Mouse (Mus musculus): Measurements from ENCODE around the gene Msln. TPM values are rescaled to one million over a fixed set of nuclear protein-coding genes. Genes with fewer than 3 reads are reported as not detected.

Msln gene
- total RNA-seq (2022): 10 to 100 TPM in 3 of 4 experiments, 1 to 10 TPM in 1; 9.8 to 20.9 (median 17.6) TPM

- no peak for DNase-seq (ENCODE audit: low spot score)
These were observed at the start of gene Msln for GRCm38 (mm10) chr17:25754241-25754640. Gene Msln (minus strand): TSS chr17:25754378.

GRCm38 (mm10) chr17:25802825-25803517, 48.8 kb upstream of the Msln start:
- DNase-seq (ENCODE audit: low spot score): peak; percentile 47

DNA sequence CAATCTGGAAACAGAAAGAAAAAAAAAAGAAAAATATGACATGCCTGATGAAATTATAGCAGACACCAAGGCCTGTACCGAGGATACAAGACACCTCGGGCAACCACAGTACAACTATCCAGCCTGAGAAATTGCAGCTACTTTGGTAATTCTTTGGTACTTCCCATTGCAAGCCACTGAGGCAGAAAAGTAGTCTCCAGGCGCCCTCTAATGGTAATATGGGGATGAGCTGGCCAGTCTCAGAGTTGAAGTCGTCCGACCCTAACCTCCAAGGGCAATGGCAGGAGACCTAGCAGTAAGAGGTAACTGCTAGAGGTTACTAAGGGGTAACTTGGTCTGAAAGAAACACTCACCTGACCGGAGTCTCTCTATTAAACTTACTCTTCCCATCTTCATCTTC, 46.9 kb upstream of the Msln start:
- DNase-seq (ENCODE audit: low spot score): peak; percentile 75

DNA sequence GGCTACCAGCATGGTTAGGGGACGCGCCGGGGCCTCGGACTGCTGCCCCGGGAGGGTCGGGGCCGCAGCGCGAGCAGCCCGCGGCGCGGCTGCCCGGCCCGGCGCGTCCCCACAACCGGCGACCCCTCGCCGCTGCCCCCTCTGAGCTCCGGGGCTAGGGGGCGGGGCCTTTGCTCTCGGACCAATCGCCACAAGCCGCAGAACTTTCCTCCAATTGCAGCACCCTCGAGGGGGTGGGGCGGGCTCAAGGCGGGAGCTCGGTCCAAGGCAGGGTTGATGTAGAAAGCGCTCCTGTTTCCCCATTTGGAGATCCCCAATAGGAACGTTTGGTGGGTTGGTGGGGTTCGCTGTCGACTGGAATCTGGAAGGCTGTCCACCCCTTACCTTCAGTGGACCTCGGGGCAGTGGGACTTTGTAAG, 42.8 kb upstream of the Msln start, which contains the start of gene Metrn:
Gene Metrn, minus strand, starts transcription at position 186 of the 419 bp plus-strand sequence.
- peak; percentile 89 for DNase-seq (ENCODE audit: low spot score)

GRCm38 (mm10) chr17:25796211-25796771, 42.1 kb upstream of the Msln start:
- DNase-seq (ENCODE audit: low spot score): no peak

DNA sequence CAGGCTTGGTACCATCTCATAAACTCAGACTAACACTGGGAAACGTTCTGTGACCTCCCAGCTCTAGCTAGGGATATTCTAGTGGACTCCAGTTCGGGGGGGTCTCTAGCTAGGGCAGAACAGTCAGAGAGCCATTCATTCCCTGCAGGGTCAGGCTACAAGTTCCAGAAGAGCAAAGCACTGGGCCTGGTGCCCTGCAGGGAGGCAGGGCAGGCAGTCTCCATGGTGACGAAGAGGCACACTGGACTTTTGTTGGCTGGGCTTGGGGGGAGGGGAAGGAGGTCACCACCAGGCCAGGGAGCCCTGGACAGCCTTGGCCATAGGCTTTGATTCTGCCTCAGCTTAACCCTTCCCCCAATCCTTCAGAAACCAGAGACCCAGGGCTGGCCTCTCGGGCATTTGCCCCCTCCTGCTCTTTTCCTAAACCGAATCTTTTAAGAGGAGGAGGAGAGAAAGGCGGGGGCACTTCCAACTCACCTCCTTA, 41.5 kb upstream of the Msln start, which contains the start of gene AC134908.4:
Gene AC134908.4, minus strand, starts transcription at position 51 of the 484 bp plus-strand sequence.
- DNase-seq (ENCODE audit: low spot score): no peak

DNA sequence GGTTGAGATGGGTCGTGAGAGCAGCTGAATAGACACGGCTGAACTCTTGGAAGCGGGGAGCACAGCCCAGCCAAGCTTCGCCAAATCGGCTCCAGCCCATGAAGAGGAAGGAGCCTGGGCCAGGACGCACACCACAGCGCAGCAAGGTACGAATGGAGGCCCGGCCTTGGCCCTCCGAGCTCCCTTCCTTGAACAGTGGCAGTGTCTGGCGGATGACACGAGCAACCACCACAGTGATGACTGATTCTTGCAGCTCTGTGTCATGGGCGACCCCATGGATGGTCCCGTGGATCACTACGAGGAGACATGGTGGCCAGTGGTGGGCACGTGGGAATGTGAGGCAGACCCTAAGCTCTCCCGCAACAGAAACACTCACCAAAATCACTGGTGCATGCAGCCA, 40.8 kb upstream of the Msln start:
- no peak for DNase-seq (ENCODE audit: low spot score)

GRCm38 (mm10) chr17:25794197-25794596, 40.0 kb upstream of the Msln start:
- DNase-seq (ENCODE audit: low spot score): no peak

- DNase-seq (ENCODE audit: low spot score): peak; percentile 83
These were observed 38.4 kb upstream of the Msln start, which contains the start of gene Fam173a for GRCm38 (mm10) chr17:25792615-25793014. Gene Fam173a (minus strand): TSS chr17:25792901.

DNA sequence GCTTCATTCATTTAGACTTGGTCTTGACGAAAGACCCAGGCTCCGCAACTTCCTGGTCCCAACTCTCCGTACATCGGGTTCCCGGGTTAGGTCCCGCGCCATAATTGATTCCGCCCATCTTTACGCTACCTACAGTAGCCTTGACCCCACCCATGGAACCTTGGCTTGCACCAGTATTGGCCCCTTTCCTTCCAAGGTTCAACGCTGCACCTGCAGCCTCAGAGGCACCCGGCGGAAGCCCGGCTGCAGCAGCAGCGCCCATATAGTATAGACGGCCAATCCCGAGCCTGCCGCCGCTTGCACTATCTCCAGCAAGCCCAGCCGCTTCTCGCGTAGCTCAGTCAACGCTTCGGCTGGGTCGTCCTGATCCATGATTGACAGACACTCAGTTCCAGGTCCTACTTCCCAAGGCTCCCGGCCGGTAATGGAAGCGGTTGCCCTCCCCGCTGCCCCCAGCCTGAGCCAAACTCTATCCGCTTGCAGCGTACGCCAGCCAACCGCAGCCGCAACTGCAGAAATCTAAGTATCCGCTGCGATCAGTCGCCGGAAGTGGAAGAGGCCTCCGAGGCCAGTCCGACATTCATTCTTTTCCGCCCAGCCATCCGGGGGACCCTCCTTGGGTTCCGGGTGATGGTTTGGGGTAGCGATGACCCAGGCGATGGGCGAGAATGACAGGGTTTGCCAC, 37.8 kb upstream of the Msln start:
- peak; percentile 83 for DNase-seq (ENCODE audit: low spot score)

DNA sequence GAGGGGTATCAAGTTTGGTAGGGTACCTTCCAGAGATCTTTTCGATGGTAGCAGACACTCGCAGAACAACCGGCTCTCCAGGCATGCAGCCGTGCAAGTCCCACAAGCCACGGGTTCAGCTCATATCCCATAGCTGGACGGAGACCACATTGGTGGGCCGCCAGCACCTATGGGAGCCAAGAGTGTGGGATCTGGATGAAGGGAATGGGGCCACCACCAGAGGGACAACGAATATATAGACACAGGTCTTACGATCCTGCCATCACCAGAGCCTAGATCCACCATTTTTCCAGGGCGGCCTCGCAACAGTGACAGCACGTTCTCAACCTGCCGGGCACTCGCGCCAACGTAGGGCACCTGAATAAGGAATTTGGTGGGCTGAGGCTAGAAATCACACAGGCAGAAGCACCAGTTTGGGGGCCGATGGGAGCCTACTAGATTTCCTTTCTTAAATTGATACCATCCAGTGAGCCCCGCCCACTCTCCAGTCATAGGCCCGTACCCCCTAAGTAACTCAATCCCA, 37.2 kb upstream of the Msln start:
- DNase-seq (ENCODE audit: low spot score): no peak

- DNase-seq (ENCODE audit: low spot score): no peak
These were observed 32.8 kb upstream of the Msln start for GRCm38 (mm10) chr17:25786781-25787504.

DNA sequence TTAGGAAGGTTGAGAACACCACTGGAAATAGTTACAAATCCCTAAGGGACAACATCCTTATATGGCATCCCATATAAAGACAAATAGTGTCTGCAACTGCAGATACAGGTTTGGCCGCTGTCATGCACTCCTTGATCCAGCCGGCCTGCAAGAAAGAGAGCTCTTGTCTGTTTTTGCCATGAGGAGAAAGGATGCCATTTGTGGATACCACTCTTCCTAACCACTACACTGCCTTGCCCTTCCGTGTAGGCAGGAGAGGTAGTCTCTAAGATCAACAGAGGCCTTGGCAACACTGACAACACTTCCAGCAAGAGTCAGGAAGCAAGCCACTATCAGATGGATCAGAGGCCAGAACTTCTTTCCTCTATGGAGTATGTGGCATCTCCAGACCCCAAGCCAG, 32.1 kb upstream of the Msln start, which contains the start of gene Ccdc78:
Gene Ccdc78, plus strand, starts transcription at position 301 of the 400 bp plus-strand sequence.
- DNase-seq (ENCODE audit: low spot score): no peak

DNA sequence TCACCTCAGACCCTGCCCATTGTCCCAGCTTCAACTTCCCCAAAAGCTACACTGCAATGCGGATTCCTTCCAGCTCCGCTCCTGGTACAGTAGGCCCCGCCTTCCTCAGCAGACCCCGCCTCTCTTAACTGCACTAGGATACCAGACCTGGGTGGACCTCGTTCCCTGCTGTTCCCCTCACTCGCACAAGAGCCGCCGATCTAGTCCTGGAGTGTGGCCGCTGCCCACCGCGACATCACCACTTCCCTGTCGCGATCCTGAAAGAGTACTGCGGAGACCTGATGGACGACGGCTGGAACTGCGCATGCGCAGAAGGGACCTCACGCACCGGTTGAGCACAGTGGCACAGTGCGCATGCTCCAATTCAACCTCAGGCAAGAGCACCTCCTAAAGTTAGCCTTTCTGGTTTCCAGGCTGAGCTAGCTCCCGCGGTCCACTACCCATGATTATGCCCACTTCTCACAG, 31.1 kb upstream of the Msln start, which contains the start of gene Haghl:
Gene Haghl, minus strand, starts transcription at position 393 of the 465 bp plus-strand sequence.
- DNase-seq (ENCODE audit: low spot score): peak; percentile 96

DNA sequence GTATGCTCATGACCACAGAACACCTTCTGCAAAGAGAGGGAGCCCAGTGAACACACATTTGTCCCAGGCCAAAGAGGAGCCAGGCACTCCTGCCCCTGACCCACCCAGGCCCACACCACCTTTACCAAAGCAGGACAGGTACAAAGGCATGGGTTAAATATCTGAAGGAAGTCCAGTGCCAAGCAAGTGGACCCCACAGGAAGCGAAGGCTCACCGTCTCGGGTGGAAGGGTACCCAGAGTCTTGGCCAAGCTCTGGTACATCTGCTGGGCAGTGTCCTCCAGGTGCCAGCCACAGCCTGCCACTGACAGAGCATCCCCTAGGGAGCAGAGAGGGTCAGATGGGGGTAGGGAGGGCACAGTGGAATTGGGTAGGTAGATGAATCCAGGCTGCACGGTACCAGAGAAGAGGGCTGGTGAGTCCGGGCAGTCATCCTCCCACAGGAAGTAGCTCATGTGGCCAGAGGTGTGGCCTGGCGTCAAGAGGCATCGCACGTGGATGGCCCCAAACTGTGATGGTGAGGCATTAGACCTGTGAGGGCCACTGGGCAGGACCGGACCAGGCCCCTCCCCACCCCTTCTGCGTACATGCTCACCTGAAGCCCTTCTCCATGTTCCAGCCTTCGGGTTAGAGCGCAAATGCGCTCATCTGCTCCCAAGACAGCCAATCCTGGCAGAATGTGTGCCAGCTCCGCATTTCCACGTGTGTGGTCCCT, 29.8 kb upstream of the Msln start:
- no peak for DNase-seq (ENCODE audit: low spot score)

DNA sequence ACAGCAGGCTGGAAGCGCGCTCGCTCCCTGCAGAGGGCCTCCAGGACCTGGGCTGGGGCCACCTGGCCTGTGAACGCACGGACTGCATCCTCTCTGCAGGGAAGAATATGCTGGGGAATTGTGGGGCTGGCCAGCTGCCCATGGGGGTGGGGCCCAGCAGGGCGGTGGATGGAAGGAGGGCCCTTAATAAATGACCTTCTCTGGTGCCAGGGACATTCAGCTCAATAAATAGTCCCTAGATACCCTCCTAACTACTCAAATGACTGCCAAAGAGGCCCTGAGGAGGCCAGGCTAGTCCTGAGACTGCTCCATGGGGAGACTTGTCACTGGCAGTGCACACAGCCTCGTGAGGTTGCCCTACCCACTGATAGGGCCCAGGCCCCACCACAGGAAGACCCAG, 28.9 kb upstream of the Msln start:
- DNase-seq (ENCODE audit: low spot score): no peak

GRCm38 (mm10) chr17:25781339-25781738, 27.2 kb upstream of the Msln start:
- DNase-seq (ENCODE audit: low spot score): no peak

GRCm38 (mm10) chr17:25777948-25778347, 23.8 kb upstream of the Msln start:
- DNase-seq (ENCODE audit: low spot score): no peak

DNA sequence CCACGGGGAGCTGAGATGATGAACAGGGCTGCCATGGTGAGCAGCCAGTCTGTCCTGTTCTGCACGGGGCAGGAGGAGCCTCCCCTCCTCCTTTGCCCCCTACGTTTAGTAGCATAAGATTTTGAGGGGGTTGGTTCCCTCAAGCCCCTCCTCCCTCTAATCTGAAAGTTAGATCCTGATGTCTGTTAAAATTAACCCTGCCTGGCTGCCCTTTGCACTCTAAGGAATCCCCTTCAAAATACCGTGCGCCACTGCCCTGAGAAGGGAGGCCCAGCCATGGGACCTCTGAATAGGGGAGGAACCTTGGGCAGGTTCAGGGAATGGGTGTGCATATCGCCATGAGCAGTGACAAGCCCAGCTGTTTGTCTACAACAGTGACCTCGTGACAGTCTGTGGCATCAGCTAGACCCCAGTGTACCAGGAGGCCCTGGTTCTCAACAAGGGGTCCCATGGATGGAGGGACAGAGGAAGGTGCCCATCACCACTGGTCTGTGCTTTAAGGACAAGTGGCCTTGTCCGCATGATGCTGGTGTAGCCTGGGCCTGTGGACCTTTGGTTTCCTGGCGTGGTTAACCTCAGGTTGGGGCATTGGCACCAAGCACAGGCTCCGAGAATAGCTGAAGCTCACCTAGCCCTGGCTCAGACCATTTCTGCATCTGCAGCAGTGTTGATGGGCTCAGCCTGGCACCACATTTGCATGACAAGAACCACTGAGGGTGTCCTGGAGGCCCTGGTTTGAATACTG, 21.3 kb upstream of the Msln start:
- no peak for DNase-seq (ENCODE audit: low spot score)
